Mouse (Mus musculus) erythroblast, embryonic 14.5 days (primary cell): ENCODE measurements around the gene Olfr1118. TPM values are rescaled to one million over a fixed set of nuclear protein-coding genes. Genes with fewer than 3 reads are reported as not detected.
"Not testable (repeated sequence)": the region's sequence is repeated elsewhere in the genome, so short reads cannot be mapped to it uniquely, and the experiment has no call there.

Experiments used
- H3K27me3 ChIP-seq: 2 replicates; pipeline ENCODE4 v1.6.1; 2012; ENCODE audit warnings: inconsistent platforms; ENCODE audit not compliant: control insufficient read depth
- H3K36me3 ChIP-seq: 2 replicates; pipeline ENCODE4 v1.6.1; 2012; ENCODE audit warnings: mild to moderate bottlenecking, inconsistent platforms; ENCODE audit not compliant: control insufficient read depth
- H3K4me1 ChIP-seq: 2 replicates; pipeline ENCODE4 v1.6.1; 2012; ENCODE audit warnings: inconsistent platforms; ENCODE audit not compliant: control insufficient read depth
- H3K4me3 ChIP-seq: replicated peaks from 2 replicates; pipeline ENCODE3; 2012; ENCODE audit warnings: moderate library complexity, mild to moderate bottlenecking, inconsistent platforms
- H3K9me3 ChIP-seq: 2 replicates; pipeline ENCODE4 v1.6.1; 2012; ENCODE audit warnings: low read length, inconsistent platforms, mixed read lengths; ENCODE audit not compliant: control insufficient read depth
- GATA1 ChIP-seq: IDR thresholded peaks from 2 replicates; pipeline ENCODE4 v1.6.1; 2012; ENCODE audit warnings: low read length, inconsistent platforms, mixed read lengths
- TAL1 ChIP-seq: IDR thresholded peaks from 3 replicates; pipeline ENCODE4 v1.6.1; 2012; ENCODE audit warnings: low read length, inconsistent platforms, mixed read lengths
- polyA plus RNA-seq: library from polyadenylated mRNA; stranded (reverse); fragments of >175 nt; gene quantifications from 2 replicates; pipeline ENCODE4 v1.2.3, GENCODE M21; 2012

Gene Olfr1118
- polyA plus RNA-seq: not detected in 2 replicates

DNA sequence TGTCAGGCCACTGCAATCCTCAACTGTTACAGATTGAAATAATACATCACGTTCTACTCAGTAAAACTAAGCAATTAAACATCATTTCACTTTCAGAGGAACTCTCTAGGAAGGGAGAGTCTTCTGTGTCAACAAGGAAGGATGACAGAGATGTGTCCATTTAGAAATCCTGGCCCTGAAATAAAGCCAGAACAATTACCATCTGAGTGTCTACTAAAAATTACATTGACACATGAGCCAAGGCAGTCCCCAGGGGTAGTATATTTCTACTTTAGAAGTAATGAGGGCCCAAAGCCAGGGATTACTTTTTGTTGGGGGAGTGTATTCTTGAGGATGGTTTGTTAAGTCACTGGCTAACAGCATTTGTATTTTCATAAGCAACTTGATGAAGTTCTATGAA, at the start of gene Olfr1118:
Olfr1118 (plus strand) TSS at position 301 of the 400 bp plus-strand sequence.
- Histone ChIP-seq H3K4me1 (no peaks in the 10 kb centered on the region), H3K36me3 (no peaks in the 10 kb centered on the region), H3K4me3 (no peak within 1 kb of the TSS), H3K9me3 (peaks cover 4% of the 10 kb centered on the region), H3K27me3 (no peaks in the 10 kb centered on the region)
- no peak for TF ChIP-seq TAL1
- no peak for TF ChIP-seq GATA1

DNA sequence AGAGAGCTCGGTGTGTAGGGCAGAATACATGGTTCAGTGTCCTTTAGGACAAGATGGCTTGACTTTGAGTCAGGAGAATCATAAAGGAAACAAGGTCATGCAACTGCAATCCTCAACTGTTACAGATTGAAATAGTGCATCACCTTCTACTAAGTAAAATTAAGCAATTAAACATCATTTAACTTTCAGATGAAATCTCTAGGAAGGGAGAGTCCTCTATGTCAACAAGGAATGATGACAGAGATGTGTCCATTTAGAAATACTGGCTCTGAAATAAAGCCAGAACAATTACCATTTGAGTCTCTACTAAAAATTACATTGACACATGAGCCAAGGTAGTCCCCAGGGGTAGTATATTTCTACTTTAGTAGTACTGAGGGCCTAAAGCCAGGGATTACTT, 40.1 kb upstream of the Olfr1118 start, which contains the start of gene Olfr1116:
Olfr1116 (plus strand) TSS at position 301 of the 400 bp plus-strand sequence.
- no peak within 1 kb of the TSS for H3K4me3 ChIP-seq
- H3K27me3 ChIP-seq: no peaks in the 10 kb centered on the region
- H3K9me3 ChIP-seq: peaks cover 8% of the 10 kb centered on the region; the same call in 1 of the 2 replicates
- no peak for TF ChIP-seq TAL1
- no peak for TF ChIP-seq GATA1
- H3K36me3 ChIP-seq: no peaks in the 10 kb centered on the region
- no peaks in the 10 kb centered on the region for H3K4me1 ChIP-seq

DNA sequence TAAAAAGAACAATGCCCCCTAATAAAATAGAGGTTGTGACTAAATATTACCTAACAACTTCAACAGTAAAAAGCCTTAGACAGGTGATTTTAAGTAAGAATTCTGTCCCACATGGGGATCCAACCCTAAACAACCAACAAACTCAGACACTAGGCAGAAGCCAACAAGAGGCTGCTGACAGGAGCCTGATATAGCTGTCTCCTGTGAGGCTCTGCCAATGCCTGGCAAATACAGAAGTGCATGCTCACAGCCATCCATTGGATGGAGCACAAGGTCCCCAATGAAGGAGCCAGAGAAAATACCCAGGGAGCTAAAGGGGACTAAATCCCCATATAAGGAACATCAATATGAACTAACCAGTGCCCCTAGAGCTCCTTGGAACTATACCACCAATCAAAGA, 13.4 kb upstream of the Olfr1118 start:
- not testable (repeated sequence) for H3K27me3 ChIP-seq, H3K9me3 ChIP-seq, H3K36me3 ChIP-seq, H3K4me1 ChIP-seq, H3K4me3 ChIP-seq

DNA sequence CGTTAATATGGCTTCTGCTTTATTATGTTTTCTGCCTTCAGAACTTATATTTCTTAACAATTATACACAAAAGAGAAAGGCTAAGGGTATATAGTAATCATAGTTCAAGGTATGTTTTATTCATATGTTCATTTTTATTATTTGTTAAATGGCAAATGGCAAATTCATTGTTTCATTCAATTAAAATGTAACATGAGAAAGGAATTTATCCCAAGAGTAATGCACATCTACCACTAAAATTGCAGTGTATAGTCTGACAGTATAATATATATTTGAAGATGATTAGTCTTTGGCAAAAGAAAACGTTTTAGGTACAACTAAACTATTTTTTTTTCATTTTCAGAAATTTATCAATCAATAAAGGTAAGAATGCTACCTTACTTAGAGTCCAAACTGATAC, 47.1 kb downstream of the Olfr1118 start, which contains the start of gene Olfr1120:
Olfr1120 (plus strand) TSS at position 301 of the 400 bp plus-strand sequence.
- H3K9me3 ChIP-seq: no peaks in the 10 kb centered on the region
- no peaks in the 10 kb centered on the region for H3K36me3 ChIP-seq
- H3K4me3 ChIP-seq: no peak within 1 kb of the TSS
- no peaks in the 10 kb centered on the region for H3K27me3 ChIP-seq
- no peak for TF ChIP-seq TAL1
- TF ChIP-seq GATA1: no peak
- H3K4me1 ChIP-seq: no peaks in the 10 kb centered on the region

DNA sequence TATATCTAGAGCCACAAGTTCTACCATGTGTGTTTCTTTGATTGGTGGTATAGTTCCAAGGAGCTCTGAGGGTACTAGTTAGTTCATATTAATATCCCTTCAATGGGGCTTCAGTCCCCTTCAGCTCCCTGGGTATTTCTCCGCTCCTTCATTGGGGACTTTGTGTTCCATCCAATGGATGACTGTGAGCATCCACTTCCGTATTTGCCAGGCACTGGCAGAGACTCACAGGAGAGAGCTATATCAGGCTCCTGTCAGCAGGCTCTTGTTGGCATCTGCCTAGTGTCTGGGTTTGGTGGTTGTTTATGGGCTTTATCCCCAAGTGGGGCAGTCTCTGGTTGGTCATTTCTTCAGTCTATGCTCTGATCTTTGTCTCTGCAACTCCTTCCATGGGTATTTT, 52.7 kb downstream of the Olfr1118 start:
- H3K36me3 ChIP-seq, H3K4me3 ChIP-seq, H3K27me3 ChIP-seq, H3K4me1 ChIP-seq, H3K9me3 ChIP-seq: not testable (repeated sequence)

Other genes with a start within 250 kb of the Olfr1118 start
- not detected in 2 replicates for gene Olfr1107, start 231.8 kb upstream of the Olfr1118 start, polyA plus RNA-seq
- not detected in 2 replicates for gene Olfr1109, start 211.6 kb upstream of the Olfr1118 start, polyA plus RNA-seq
- 0.04 TPM in 1 of 2 replicates, not detected in the other for gene Olfr259, start 193.0 kb upstream of the Olfr1118 start, polyA plus RNA-seq
- not detected in 2 replicates for gene Olfr1110, start 167.3 kb upstream of the Olfr1118 start, polyA plus RNA-seq
- not detected in 2 replicates for gene Olfr1111, start 155.0 kb upstream of the Olfr1118 start, polyA plus RNA-seq
- gene Olfr1112, start 119.8 kb upstream of the Olfr1118 start, polyA plus RNA-seq: not detected in 2 replicates
- not detected in 2 replicates for gene Olfr1113, start 98.6 kb upstream of the Olfr1118 start, polyA plus RNA-seq
- not detected in 2 replicates for gene Olfr1115, start 59.6 kb upstream of the Olfr1118 start, polyA plus RNA-seq
- gene Olfr1116, start 40.0 kb upstream of the Olfr1118 start, polyA plus RNA-seq: under 0.01 TPM in 1 of 2 replicates, not detected in the other
- not detected in 2 replicates for gene Olfr1120, start 47.2 kb downstream of the Olfr1118 start, polyA plus RNA-seq
- 0.04 TPM in 1 of 2 replicates, not detected in the other for gene Olfr1121, start 62.3 kb downstream of the Olfr1118 start, polyA plus RNA-seq
- not detected in 2 replicates for gene Olfr1122, start 78.3 kb downstream of the Olfr1118 start, polyA plus RNA-seq
- not detected in 2 replicates for gene Olfr1123, start 109.1 kb downstream of the Olfr1118 start, polyA plus RNA-seq
- not detected in 2 replicates for gene Olfr1124, start 122.7 kb downstream of the Olfr1118 start, polyA plus RNA-seq
- gene Olfr1126, start 146.4 kb downstream of the Olfr1118 start, polyA plus RNA-seq: not detected in 2 replicates
- gene Pramel7, start 189.5 kb downstream of the Olfr1118 start, polyA plus RNA-seq: 0.03 TPM in 1 of 2 replicates, not detected in the other
- not detected in 2 replicates for gene Pramel6, start 199.0 kb downstream of the Olfr1118 start, polyA plus RNA-seq
- gene Olfr153, start 224.2 kb downstream of the Olfr1118 start, polyA plus RNA-seq: not detected in 2 replicates
- 0.09 TPM in 1 of 2 replicates, not detected in the other for gene Olfr1128, start 238.0 kb downstream of the Olfr1118 start, polyA plus RNA-seq